Mouse (Mus musculus) liver, postnatal 0 days (tissue): Measurements from ENCODE around the gene Iars2. TPM values are rescaled to one million over a fixed set of nuclear protein-coding genes. Genes with fewer than 3 reads are reported as not detected.

Source experiments
- ATAC-seq: fragments of 200-750 bp; cut with Nextera tagmentation; 2 replicates; pipeline ENCODE4 v1.8.0; 2017; ENCODE audit warnings: mild to moderate bottlenecking, moderate library complexity
- DNase-seq: peaks from one replicate; pipeline ENCODE4 v3.0.0-alpha.2; 2016
- H3K27ac ChIP-seq: fragments of 300-500 bp; sonication (generic); 2 replicates; pipeline ENCODE4 v1.5.1; 2014; ENCODE audit warnings: antibody characterized with exemption, moderate library complexity, mild to moderate bottlenecking, low read depth
- H3K27me3 ChIP-seq: fragments of 300-500 bp; sonication (generic); 2 replicates; pipeline ENCODE4 v1.6.1; 2014; ENCODE audit warnings: low read length, control low read depth, mixed read lengths; ENCODE audit not compliant: insufficient read depth
- H3K36me3 ChIP-seq: fragments of 300-500 bp; sonication (generic); replicated peaks from 2 replicates; pipeline ENCODE4 v1.6.1; 2014; ENCODE audit warnings: mild to moderate bottlenecking, control low read depth, low read length, moderate library complexity, mixed read lengths; ENCODE audit not compliant: insufficient read depth
- H3K4me1 ChIP-seq: fragments of 300-500 bp; sonication (generic); 2 replicates; pipeline ENCODE4 v1.6.1; 2014; ENCODE audit warnings: antibody characterized with exemption, mild to moderate bottlenecking, control low read depth; ENCODE audit not compliant: insufficient read depth
- H3K4me2 ChIP-seq: fragments of 300-500 bp; sonication (generic); 2 replicates; pipeline ENCODE4 v1.6.1; 2014; ENCODE audit warnings: low read depth, mild to moderate bottlenecking, low read length, moderate library complexity, mixed read lengths
- H3K4me3 ChIP-seq: fragments of 300-500 bp; sonication (generic); 2 replicates; pipeline ENCODE4 v1.5.1; 2014; ENCODE audit warnings: low read depth, low read length
- H3K9ac ChIP-seq: fragments of 300-500 bp; sonication (generic); replicated peaks from 2 replicates; pipeline ENCODE4 v1.6.1; 2014; ENCODE audit warnings: mild to moderate bottlenecking, moderate library complexity
- H3K9me3 ChIP-seq: fragments of 300-500 bp; sonication (generic); 2 replicates; pipeline ENCODE4 v1.6.1; 2016; ENCODE audit warnings: mild to moderate bottlenecking, control low read depth, low read length, mixed read lengths
- CTCF ChIP-seq: sonication (generic); IDR thresholded peaks from 2 replicates; pipeline ENCODE4 v1.5.1; 2016; ENCODE audit warnings: antibody characterized with exemption, low read depth
- EP300 ChIP-seq: IDR thresholded peaks from 2 replicates; pipeline ENCODE4 v1.6.1; 2016; ENCODE audit warnings: antibody characterized with exemption, low read depth, mild to moderate bottlenecking
- WGBS: fragments of 180-500 bp; shearing (Covaris S2); extraction: QIAGEN DNeasy Blood & Tissue Kit; methylation state at CpG from one replicate; pipeline ENCODE4 v1.1.7; 2014; ENCODE audit not compliant: insufficient replicate concordance; 5-methylcytosine and 5-hydroxymethylcytosine counted together
- polyA plus RNA-seq: library from polyadenylated mRNA; unstranded; fragments of >200 nt; fragmentation: Nextera tagmentation; extraction: Ambion mirVana; gene quantifications from 2 replicates; pipeline ENCODE4 v1.2.1, GENCODE M21; 2015

Gene Iars2
- polyA plus RNA-seq, 1 experiment from 2014 or later, result 15.3 TPM

GRCm38 (mm10) chr1:185277022-185277421, 52.2 kb downstream of the Iars2 start:
- no peak overlapping the region for H3K27ac ChIP-seq
- no peaks in the 10 kb centered on the region for H3K4me1 ChIP-seq
- ATAC-seq (peak; percentile 83), DNase-seq (no peak)
- 62% methylated on average over 11 of the region's 11 CpGs for WGBS
- no peak overlapping the region for H3K9ac ChIP-seq
- H3K4me3 ChIP-seq, result no peak overlapping the region
- H3K36me3 ChIP-seq, result peaks cover 75% of the 10 kb centered on the region
- no peak overlapping the region for H3K4me2 ChIP-seq
- no peak for TF ChIP-seq CTCF
- peak; percentile 81 for TF ChIP-seq EP300
- H3K9me3 ChIP-seq, result no peaks in the 10 kb centered on the region
- H3K27me3 ChIP-seq, result no peaks in the 10 kb centered on the region

- H3K4me3 ChIP-seq, result no peak overlapping the region
- peaks cover 74% of the 10 kb centered on the region for H3K36me3 ChIP-seq
- DNase-seq (no peak), ATAC-seq (no peak)
- H3K27ac ChIP-seq, result peak overlapping the region; percentile 29
- H3K9ac ChIP-seq, result no peak overlapping the region
- H3K27me3 ChIP-seq, result no peaks in the 10 kb centered on the region
- WGBS, result 84% methylated on average over 7 of the region's 7 CpGs
- TF ChIP-seq CTCF, result no peak
- no peak; the same call in 1 of the 2 replicates for TF ChIP-seq EP300
- H3K9me3 ChIP-seq, result no peaks in the 10 kb centered on the region
- H3K4me2 ChIP-seq, result no peak overlapping the region
- H3K4me1 ChIP-seq, result no peaks in the 10 kb centered on the region
These were observed 53.2 kb downstream of the Iars2 start for GRCm38 (mm10) chr1:185275976-185276375.

- H3K27me3 ChIP-seq, result no peaks in the 10 kb centered on the region
- no peak for DNase-seq
- H3K9ac ChIP-seq, result no peak overlapping the region
- peaks cover 68% of the 10 kb centered on the region for H3K36me3 ChIP-seq
- H3K27ac ChIP-seq, result peak overlapping the region; percentile 2; the same call in 1 of the 2 replicates
- H3K9me3 ChIP-seq, result no peaks in the 10 kb centered on the region
- H3K4me1 ChIP-seq, result no peaks in the 10 kb centered on the region
- H3K4me2 ChIP-seq, result no peak overlapping the region
- 75% methylated on average over 5 of the region's 5 CpGs for WGBS
- H3K4me3 ChIP-seq, result no peak overlapping the region
- no peak for TF ChIP-seq EP300
- no peak for TF ChIP-seq CTCF
- ATAC-seq, result no peak
These were observed 54.2 kb downstream of the Iars2 start for GRCm38 (mm10) chr1:185274819-185275545.

GRCm38 (mm10) chr1:185271373-185271772, 57.8 kb downstream of the Iars2 start:
- WGBS, result 92% methylated on average over 9 of the region's 9 CpGs
- H3K9ac ChIP-seq, result no peak overlapping the region
- DNase-seq, result no peak
- H3K4me1 ChIP-seq, result no peaks in the 10 kb centered on the region
- peaks cover 49% of the 10 kb centered on the region for H3K36me3 ChIP-seq
- no peaks in the 10 kb centered on the region for H3K27me3 ChIP-seq
- no peak overlapping the region for H3K4me2 ChIP-seq
- H3K27ac ChIP-seq, result no peak overlapping the region
- no peak for TF ChIP-seq CTCF
- TF ChIP-seq EP300, result no peak
- H3K9me3 ChIP-seq, result no peaks in the 10 kb centered on the region
- no peak for ATAC-seq
- H3K4me3 ChIP-seq, result no peak overlapping the region

- no peak overlapping the region for H3K27ac ChIP-seq
- peaks cover 42% of the 10 kb centered on the region for H3K36me3 ChIP-seq
- ATAC-seq, result no peak
These were observed 58.6 kb downstream of the Iars2 start for GRCm38 (mm10) chr1:185270403-185271097.

GRCm38 (mm10) chr1:185268675-185269074, 60.5 kb downstream of the Iars2 start:
- DNase-seq, result no peak
- Histone ChIP-seq H3K36me3 (peaks cover 43% of the 10 kb centered on the region), H3K9ac (no peak overlapping the region), H3K9me3 (no peaks in the 10 kb centered on the region), H3K4me3 (no peak overlapping the region), H3K27me3 (no peaks in the 10 kb centered on the region), H3K4me1 (no peaks in the 10 kb centered on the region), H3K27ac (0 out of 2 replicates have a peak overlapping the region, but pooled peaks have one; percentile 24), H3K4me2 (no peak overlapping the region)
- TF ChIP-seq CTCF, result no peak
- no peak for TF ChIP-seq EP300
- 64% methylated on average over 4 of the region's 4 CpGs for WGBS
- ATAC-seq, result peak; percentile 71

More at GRCm38 (mm10) chr1:185270403-185271097, 58.6 kb downstream of the Iars2 start:
- H3K9ac ChIP-seq, result no peak overlapping the region
- H3K4me1 ChIP-seq, result no peaks in the 10 kb centered on the region
- TF ChIP-seq CTCF, result no peak
- DNase-seq, result no peak
- 80% methylated on average over 8 of the region's 8 CpGs for WGBS
- H3K9me3 ChIP-seq, result no peaks in the 10 kb centered on the region
- no peak overlapping the region for H3K4me2 ChIP-seq
- H3K27me3 ChIP-seq, result no peaks in the 10 kb centered on the region
- no peak overlapping the region for H3K4me3 ChIP-seq
